Mouse (Mus musculus) forebrain, embryonic 11.5 days (tissue): ENCODE data around the gene Prkd1. TPM values are rescaled to one million over a fixed set of nuclear protein-coding genes. Genes with fewer than 3 reads are reported as not detected.

Experiments
- ATAC-seq: fragments of 200-750 bp; cut with Nextera tagmentation; replicated peaks from 2 replicates; pipeline ENCODE4 v1.8.0; 2017; ENCODE audit warnings: moderate TSS enrichment; ENCODE audit not compliant: low FRiP score
- DNase-seq: peaks from one replicate; pipeline ENCODE4 v3.0.0-alpha.2; 2017; ENCODE audit warnings: low spot score
- H3K27ac ChIP-seq: fragments of 300-500 bp; sonication (generic); 2 replicates; pipeline ENCODE4 v1.5.1; 2014; ENCODE audit warnings: low read depth, low read length
- H3K27me3 ChIP-seq: fragments of 300-500 bp; sonication (generic); 2 replicates; pipeline ENCODE4 v1.6.1; 2014; ENCODE audit warnings: mild to moderate bottlenecking, low read length, mixed read lengths; ENCODE audit not compliant: control insufficient read depth, insufficient read depth
- H3K36me3 ChIP-seq: fragments of 300-500 bp; sonication (generic); 2 replicates; pipeline ENCODE4 v1.6.1; 2014; ENCODE audit warnings: mild to moderate bottlenecking, low read length, moderate library complexity, mixed read lengths; ENCODE audit not compliant: control insufficient read depth, insufficient read depth
- H3K4me1 ChIP-seq: fragments of 300-500 bp; sonication (generic); replicated peaks from 2 replicates; pipeline ENCODE4 v1.6.1; 2014; ENCODE audit warnings: low read length, mixed read lengths; ENCODE audit not compliant: control insufficient read depth, insufficient read depth
- H3K4me2 ChIP-seq: fragments of 300-500 bp; sonication (generic); 2 replicates; pipeline ENCODE4 v1.6.1; 2014; ENCODE audit warnings: low read depth, mild to moderate bottlenecking, low read length, moderate library complexity, mixed read lengths; ENCODE audit not compliant: severe bottlenecking
- H3K4me3 ChIP-seq: fragments of 300-500 bp; sonication (generic); 2 replicates; pipeline ENCODE4 v1.5.1; 2014; ENCODE audit warnings: low read depth, low read length
- H3K9ac ChIP-seq: fragments of 300-500 bp; sonication (generic); 2 replicates; pipeline ENCODE4 v1.6.1; 2014; ENCODE audit warnings: low read length
- H3K9me3 ChIP-seq: fragments of 300-500 bp; sonication (generic); 2 replicates; pipeline ENCODE4 v1.6.1; 2016; ENCODE audit warnings: low read length, mixed read lengths; ENCODE audit not compliant: control insufficient read depth
- WGBS: fragments of 180-500 bp; shearing (Covaris S2); extraction: QIAGEN DNeasy Blood & Tissue Kit; methylation state at CpG from one replicate; pipeline ENCODE4 v1.1.7; 2014; 5-methylcytosine and 5-hydroxymethylcytosine counted together
- polyA plus RNA-seq: library from polyadenylated mRNA; unstranded; fragments of >200 nt; fragmentation: Nextera tagmentation; extraction: Ambion mirVana; gene quantifications from 2 replicates; pipeline ENCODE4 v1.2.1, GENCODE M21; 2014

Gene Prkd1
- polyA plus RNA-seq, 1 experiment from 2014 or later: 8.5 TPM

DNA sequence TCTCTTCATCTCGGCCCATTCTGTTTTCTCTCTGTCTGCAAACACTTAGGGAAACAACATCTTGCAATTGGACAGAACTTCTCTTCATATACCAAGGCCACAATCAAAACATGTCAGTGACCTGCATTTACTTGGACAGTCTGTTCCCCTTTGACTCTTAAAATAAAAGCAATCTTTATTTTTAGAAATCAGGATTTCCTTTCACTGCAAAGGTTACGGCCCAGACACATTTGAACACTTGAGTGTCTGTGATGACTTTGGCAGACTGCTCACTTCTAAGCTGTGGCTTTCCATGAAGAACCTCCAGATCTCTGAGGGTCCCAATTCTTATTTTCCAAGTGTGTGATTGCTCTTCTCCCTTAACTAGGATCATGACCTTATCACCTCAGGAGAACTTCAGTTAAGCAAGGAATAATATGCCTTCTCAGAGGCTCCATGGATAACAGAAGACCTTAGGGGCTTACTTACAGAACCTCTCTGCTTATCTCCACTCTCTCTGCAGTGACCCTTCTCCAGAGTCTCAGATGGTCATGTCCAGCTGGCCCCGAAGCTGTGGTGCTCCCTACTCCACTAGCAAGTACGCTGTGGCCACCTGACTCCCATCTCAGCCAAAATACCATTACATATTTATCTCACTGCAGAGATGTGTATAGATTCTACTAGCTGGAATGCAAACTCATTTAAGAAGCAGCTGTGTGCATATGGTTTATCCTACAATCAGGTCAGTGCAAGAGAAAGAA, 137.2 kb downstream of the Prkd1 start:
- H3K27me3 ChIP-seq: no peaks in the 10 kb centered on the region
- H3K4me1 ChIP-seq: no peaks in the 10 kb centered on the region
- ATAC-seq: no peak
- no peak for DNase-seq
- H3K36me3 ChIP-seq: no peaks in the 10 kb centered on the region
- 87% methylated on average over 4 of the region's 4 CpGs for WGBS
- no peak overlapping the region for H3K9ac ChIP-seq
- no peaks in the 10 kb centered on the region for H3K9me3 ChIP-seq
- no peak overlapping the region for H3K4me3 ChIP-seq
- no peak overlapping the region for H3K4me2 ChIP-seq
- no peak overlapping the region for H3K27ac ChIP-seq

DNA sequence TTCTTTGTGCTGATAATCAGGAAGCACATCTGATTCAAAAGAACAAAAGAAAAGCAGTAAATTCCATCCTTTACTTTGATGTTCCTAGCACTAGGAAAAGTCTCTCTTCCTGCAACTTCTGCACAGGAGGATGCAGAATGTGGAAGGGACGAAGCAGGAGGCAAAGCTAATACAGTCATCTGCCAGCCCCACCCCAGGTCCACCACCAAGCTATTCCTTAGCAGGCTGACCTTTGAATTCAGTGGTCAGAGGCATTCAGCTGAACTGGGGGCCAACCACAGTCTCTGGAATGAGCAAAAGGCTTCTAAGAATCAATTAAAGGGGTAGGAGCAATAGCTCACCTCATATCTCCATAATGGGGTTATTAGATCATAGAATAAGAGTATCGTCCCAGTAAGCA, 140.1 kb downstream of the Prkd1 start:
- no peak for DNase-seq
- 80% methylated on average over 2 of the region's 2 CpGs for WGBS
- Histone ChIP-seq H3K9me3 (no peaks in the 10 kb centered on the region), H3K27me3 (no peaks in the 10 kb centered on the region), H3K4me2 (no peak overlapping the region), H3K27ac (no peak overlapping the region), H3K4me1 (no peaks in the 10 kb centered on the region), H3K9ac (no peak overlapping the region), H3K4me3 (no peak overlapping the region), H3K36me3 (no peaks in the 10 kb centered on the region)
- ATAC-seq: no peak

DNA sequence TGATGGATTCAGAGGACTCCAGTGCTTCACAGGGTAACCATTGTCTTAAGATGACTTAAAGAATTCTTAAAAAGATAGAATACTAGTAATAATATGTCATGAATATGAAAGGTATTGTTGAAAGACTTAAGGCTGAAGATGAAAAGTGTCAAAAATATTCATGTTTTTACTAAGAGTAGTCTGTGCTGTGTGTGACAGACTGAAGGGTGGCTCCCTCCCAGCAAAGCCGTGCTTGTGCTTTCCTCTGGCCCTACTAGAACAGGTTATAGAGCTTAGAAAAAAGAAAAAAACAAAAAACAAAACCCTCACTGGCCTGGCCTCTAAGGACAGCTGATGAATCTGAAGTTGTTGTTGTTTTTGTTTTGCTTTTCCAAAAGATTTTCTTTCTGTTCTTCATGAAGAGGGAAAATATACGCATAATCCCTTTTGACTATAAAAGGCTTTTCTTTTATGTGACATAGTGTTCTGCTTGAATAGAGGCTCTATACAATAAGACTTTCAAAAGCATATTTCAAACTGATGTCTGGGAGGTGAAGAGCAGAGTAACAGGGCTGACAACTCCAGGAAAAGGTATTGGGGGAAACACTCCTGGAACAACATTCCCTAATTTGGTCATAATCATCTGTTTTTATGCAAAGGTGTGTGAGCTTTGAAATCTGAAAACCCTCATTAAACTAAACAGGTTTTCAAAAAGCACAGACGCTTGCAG, 148.9 kb downstream of the Prkd1 start:
- Histone ChIP-seq H3K27ac (no peak overlapping the region), H3K4me3 (no peak overlapping the region), H3K9me3 (no peaks in the 10 kb centered on the region), H3K4me1 (no peaks in the 10 kb centered on the region), H3K36me3 (no peaks in the 10 kb centered on the region), H3K27me3 (no peaks in the 10 kb centered on the region), H3K4me2 (no peak overlapping the region), H3K9ac (no peak overlapping the region)
- DNase-seq (no peak), ATAC-seq (no peak)
- WGBS: 28% methylated on average over 3 of the region's 3 CpGs

DNA sequence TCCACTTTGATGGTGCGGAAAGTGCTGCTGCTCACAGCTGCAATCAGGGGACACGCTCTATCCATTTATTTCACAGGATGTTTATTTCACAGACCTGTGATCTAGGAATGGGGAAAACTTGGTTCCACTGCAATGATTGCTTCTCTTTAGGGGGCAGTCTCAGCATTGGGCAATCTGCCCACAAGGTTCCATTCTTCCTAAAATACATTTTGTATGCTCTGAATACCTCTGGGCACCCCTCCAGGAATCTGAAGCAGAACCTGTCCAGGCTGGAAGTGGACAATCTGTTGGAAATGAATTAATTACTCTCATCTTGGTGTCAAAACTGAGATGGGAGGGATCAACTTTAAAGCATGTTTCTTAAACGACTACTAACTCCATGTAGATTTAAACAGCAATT, 152.9 kb downstream of the Prkd1 start:
- no peak overlapping the region for H3K4me3 ChIP-seq
- ATAC-seq (no peak), DNase-seq (no peak)
- no peaks in the 10 kb centered on the region for H3K27me3 ChIP-seq
- no peaks in the 10 kb centered on the region for H3K4me1 ChIP-seq
- no peak overlapping the region for H3K4me2 ChIP-seq
- no peak overlapping the region for H3K27ac ChIP-seq
- WGBS: 88% methylated on average over 3 of the region's 3 CpGs
- H3K36me3 ChIP-seq: no peaks in the 10 kb centered on the region
- H3K9ac ChIP-seq: no peak overlapping the region
- H3K9me3 ChIP-seq: no peaks in the 10 kb centered on the region

DNA sequence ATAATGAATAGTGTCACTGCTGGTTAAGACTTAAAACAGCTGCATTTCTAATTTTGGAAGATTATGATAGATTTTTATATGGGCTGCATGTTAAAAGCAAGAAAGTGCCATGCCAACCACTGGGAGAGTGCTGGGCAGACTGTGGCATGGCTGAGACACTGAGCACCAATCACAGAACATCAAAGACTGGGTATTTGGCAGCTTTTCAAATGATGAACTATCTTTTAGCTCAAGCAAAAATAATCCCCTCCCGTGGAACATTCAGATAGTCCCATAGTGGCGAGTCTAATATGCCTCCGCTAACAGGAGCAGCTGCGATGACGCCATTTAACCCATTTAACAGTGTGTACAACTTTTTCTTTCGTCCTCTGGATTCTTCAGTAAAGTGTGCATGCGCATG, 169.1 kb downstream of the Prkd1 start:
- DNase-seq (no peak), ATAC-seq (no peak)
- Histone ChIP-seq H3K9me3 (no peaks in the 10 kb centered on the region), H3K9ac (no peak overlapping the region), H3K4me3 (no peak overlapping the region), H3K27me3 (no peaks in the 10 kb centered on the region), H3K27ac (no peak overlapping the region), H3K36me3 (no peaks in the 10 kb centered on the region), H3K4me2 (no peak overlapping the region), H3K4me1 (no peaks in the 10 kb centered on the region)
- 85% methylated on average over 7 of the region's 7 CpGs for WGBS

DNA sequence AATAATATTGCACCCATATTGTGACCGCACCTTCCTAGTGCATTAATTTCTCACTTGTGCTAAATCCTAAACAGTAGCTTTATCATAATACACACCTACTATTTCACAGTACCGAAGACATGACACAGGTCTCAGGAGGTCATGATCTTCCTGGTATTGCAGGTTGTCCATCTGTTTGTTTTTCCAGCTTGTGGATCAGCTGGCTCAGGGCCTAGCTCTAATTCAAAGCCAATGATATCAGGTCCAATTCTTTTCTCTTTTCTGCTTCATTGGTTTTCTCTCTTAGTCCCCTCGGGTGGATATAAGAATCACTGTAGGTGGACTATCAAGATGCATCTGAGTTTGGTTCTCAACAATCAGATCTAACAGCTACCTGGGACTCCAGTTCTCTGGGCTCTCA, 191.7 kb downstream of the Prkd1 start:
- no peak for ATAC-seq
- no peaks in the 10 kb centered on the region for H3K4me1 ChIP-seq
- H3K4me3 ChIP-seq: no peak overlapping the region
- no peaks in the 10 kb centered on the region for H3K36me3 ChIP-seq
- no peak overlapping the region for H3K4me2 ChIP-seq
- H3K27me3 ChIP-seq: no peaks in the 10 kb centered on the region
- H3K27ac ChIP-seq: no peak overlapping the region
- H3K9ac ChIP-seq: no peak overlapping the region
- no peak for DNase-seq
- WGBS: 92% methylated on average over 3 of the region's 3 CpGs
- H3K9me3 ChIP-seq: no peaks in the 10 kb centered on the region

DNA sequence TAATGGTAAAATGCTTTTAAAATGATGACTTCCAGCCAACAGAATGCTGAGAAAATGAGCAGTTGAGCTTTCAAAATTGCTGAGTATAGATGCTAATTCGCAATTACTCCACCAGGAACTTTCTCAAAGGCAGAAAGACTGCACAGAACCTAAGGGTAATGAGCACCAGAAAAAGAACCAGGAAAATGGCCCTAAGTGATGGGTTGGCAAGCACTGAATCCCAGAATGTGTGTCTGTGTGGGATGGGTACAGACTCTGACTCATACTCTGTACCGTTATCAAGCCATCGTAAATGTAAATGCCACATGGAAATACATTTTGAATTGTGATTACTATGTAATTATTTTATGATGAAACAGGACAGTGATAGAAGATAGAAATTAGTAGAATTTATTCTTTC, 197.1 kb downstream of the Prkd1 start:
- no peaks in the 10 kb centered on the region for H3K9me3 ChIP-seq
- H3K27me3 ChIP-seq: no peaks in the 10 kb centered on the region
- no peaks in the 10 kb centered on the region for H3K36me3 ChIP-seq
- H3K27ac ChIP-seq: no peak overlapping the region
- H3K4me3 ChIP-seq: no peak overlapping the region
- ATAC-seq: no peak
- H3K4me2 ChIP-seq: no peak overlapping the region
- DNase-seq: no peak
- no peaks in the 10 kb centered on the region for H3K4me1 ChIP-seq
- no peak overlapping the region for H3K9ac ChIP-seq
- 96% methylated on average over 3 of the region's 3 CpGs for WGBS

DNA sequence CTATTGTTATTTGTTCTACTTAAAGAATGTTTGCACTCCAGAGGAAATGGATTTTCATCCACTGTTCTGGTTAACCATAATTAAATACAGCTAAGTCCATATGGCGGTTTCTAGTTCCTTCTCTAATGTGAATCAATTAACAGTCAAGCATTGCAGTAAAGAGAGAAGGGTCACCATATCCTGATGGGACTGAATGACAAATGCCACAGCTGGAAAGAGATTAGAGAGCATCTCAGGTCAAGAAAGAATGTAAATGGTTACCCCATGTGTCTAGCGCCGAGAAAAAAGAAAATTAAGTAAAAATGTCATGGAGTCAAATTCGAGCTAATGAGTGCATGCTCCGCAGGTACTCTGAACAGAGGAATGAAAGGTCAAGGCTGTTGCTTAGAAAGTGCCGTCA, 212.2 kb downstream of the Prkd1 start:
- DNase-seq: no peak
- no peak for ATAC-seq
- H3K4me1 ChIP-seq: no peaks in the 10 kb centered on the region

More for the DNA sequence above, 212.2 kb downstream of the Prkd1 start:
- Histone ChIP-seq H3K9ac (no peak overlapping the region), H3K4me2 (no peak overlapping the region), H3K9me3 (no peaks in the 10 kb centered on the region), H3K27me3 (no peaks in the 10 kb centered on the region), H3K36me3 (no peaks in the 10 kb centered on the region), H3K27ac (no peak overlapping the region), H3K4me3 (no peak overlapping the region)
- WGBS: 71% methylated on average over 6 of the region's 6 CpGs
